Mouse (Mus musculus) natural killer cell, adult 2 months (primary cell): Measurements from ENCODE around the gene Pomt2.

Experiments used
- DNase-seq, 2 experiments: peaks; one replicate each; pipeline ENCODE4 v3.0.0; 2022; ENCODE audit warnings: low spot score in 2 of 2

Pomt2 gene

GRCm38 (mm10) chr12:87130224-87130623 lies 17.5 kb downstream of the Pomt2 start:
- no peak for DNase-seq

GRCm38 (mm10) chr12:87127256-87127655 lies 20.5 kb downstream of the Pomt2 start:
- DNase-seq: no peak

- no peak for DNase-seq
These were observed 25.7 kb downstream of the Pomt2 start for GRCm38 (mm10) chr12:87121918-87122589.

GRCm38 (mm10) chr12:87107357-87107977 lies 40.3 kb downstream of the Pomt2 start:
- DNase-seq: no peak

- DNase-seq: no peak
These were observed 43.0 kb downstream of the Pomt2 start for GRCm38 (mm10) chr12:87104796-87105195.

GRCm38 (mm10) chr12:87103471-87103870 lies 44.3 kb downstream of the Pomt2 start:
- DNase-seq: no peak

- no peak for DNase-seq
These were observed 45.6 kb downstream of the Pomt2 start, which contains the start of gene Ngb for GRCm38 (mm10) chr12:87102165-87102631. Gene Ngb (minus strand): TSS chr12:87102539.

- DNase-seq: no peak
These were observed 47.4 kb downstream of the Pomt2 start for GRCm38 (mm10) chr12:87100331-87100730.

- DNase-seq: no peak
These were observed 54.1 kb downstream of the Pomt2 start for GRCm38 (mm10) chr12:87093671-87094070.

- DNase-seq: no peak
These were observed 54.5 kb downstream of the Pomt2 start for GRCm38 (mm10) chr12:87093249-87093648.

GRCm38 (mm10) chr12:87091916-87092315 lies 55.9 kb downstream of the Pomt2 start:
- no peak for DNase-seq

- DNase-seq: no peak
These were observed 58.1 kb downstream of the Pomt2 start for GRCm38 (mm10) chr12:87089701-87090100.

- no peak for DNase-seq
These were observed 58.5 kb downstream of the Pomt2 start for GRCm38 (mm10) chr12:87089255-87089654.

- no peak for DNase-seq
These were observed 59.4 kb downstream of the Pomt2 start for GRCm38 (mm10) chr12:87088331-87088730.

GRCm38 (mm10) chr12:87087236-87087635 lies 60.5 kb downstream of the Pomt2 start:
- DNase-seq: no peak

- no peak for DNase-seq
These were observed 65.0 kb downstream of the Pomt2 start for GRCm38 (mm10) chr12:87082797-87083196.

- DNase-seq: no peak
These were observed 71.2 kb downstream of the Pomt2 start for GRCm38 (mm10) chr12:87076610-87077009.

GRCm38 (mm10) chr12:87070520-87070919 lies 77.2 kb downstream of the Pomt2 start:
- DNase-seq: no peak

- no peak for DNase-seq
These were observed 81.3 kb downstream of the Pomt2 start for GRCm38 (mm10) chr12:87066429-87066828.

- DNase-seq: no peak
These were observed 82.3 kb downstream of the Pomt2 start for GRCm38 (mm10) chr12:87065446-87065845.

GRCm38 (mm10) chr12:87057066-87057465 lies 90.7 kb downstream of the Pomt2 start:
- DNase-seq: no peak
